ENCODE assay signal across 8 mouse cellular contexts in the genomic region with DNA sequence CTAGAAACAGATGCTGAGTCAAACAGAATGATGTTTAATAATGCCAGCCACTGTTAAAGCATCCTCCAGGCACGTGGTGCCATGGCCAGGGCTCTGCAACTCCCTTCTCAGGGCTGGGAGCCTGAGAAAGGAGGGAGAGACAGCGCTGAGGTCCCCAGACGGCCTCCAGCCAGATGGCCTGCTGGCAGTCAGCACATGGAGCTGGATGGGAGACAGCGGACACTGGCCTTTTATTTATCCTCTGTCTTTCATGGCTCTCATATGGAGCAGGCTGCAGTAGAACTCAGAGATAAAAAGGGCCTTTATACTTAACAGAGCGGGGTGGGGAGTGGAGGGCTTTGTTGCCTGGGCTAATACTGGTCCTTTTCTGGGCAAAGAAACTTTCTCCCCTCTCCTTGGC. TPM values are rescaled to one million over a fixed set of nuclear protein-coding genes. Genes with fewer than 3 reads are reported as not detected.
DNase-seq lines count a peak whose midpoint lies in the region; ATAC-seq and TF ChIP-seq lines count a peak whose summit lies in the region.

No protein-coding gene starts in this region.

- no peak for DNase-seq in intestine, embryonic 14.5 days (ENCODE audit: low spot score)
- peak; percentile 18 for DNase-seq in cerebellum, adult 11 months
- DNase-seq in gastrocnemius, adult 18-20 months (ENCODE audit: low spot score) = peak; percentile 71
- DNase-seq in lung, postnatal 36 days = peak; percentile 48
- no peak for DNase-seq in thymus, postnatal 0 days (ENCODE audit: low spot score)
- DNase-seq in urinary bladder, adult 2 months (ENCODE audit: low spot score) = no peak

- ATAC-seq in intestine, embryonic 14.5 days (replicated peaks; ENCODE audit: low FRiP score, low TSS enrichment, low read depth) = peak; percentile 68
- no peak for ATAC-seq in intestine, postnatal 0 days
- peak; percentile 86 for ATAC-seq in hindbrain, embryonic 15.5 days (ENCODE audit: low FRiP score, low read depth)

- peak overlapping the region; percentile 54 for H3K27ac ChIP-seq in intestine, embryonic 14.5 days (ENCODE audit: low read depth)
- no peak overlapping the region for H3K27ac ChIP-seq in intestine, postnatal 0 days (ENCODE audit: low read depth, low read length)
- peak overlapping the region; percentile 30; the same call in 1 of the 2 replicates for H3K27ac ChIP-seq in hindbrain, embryonic 15.5 days (replicated peaks)

- H3K9ac ChIP-seq in intestine, embryonic 14.5 days (ENCODE audit: low read length) = no peak overlapping the region
- no peak overlapping the region for H3K9ac ChIP-seq in intestine, postnatal 0 days (ENCODE audit: low read depth, low read length)
- no peak overlapping the region for H3K9ac ChIP-seq in hindbrain, embryonic 15.5 days

- H3K4me3 ChIP-seq in intestine, embryonic 14.5 days (ENCODE audit: low read depth, low read length) = no peak overlapping the region
- H3K4me3 ChIP-seq in intestine, postnatal 0 days (ENCODE audit: low read depth, low read length) = no peak overlapping the region
- H3K4me3 ChIP-seq in hindbrain, embryonic 15.5 days = no peak overlapping the region

- TF ChIP-seq CTCF in intestine, postnatal 0 days (IDR thresholded peaks at IDR 0.05; ENCODE audit: low read depth) = no peak

- H3K4me1 ChIP-seq in intestine, embryonic 14.5 days (replicated peaks; ENCODE audit: control insufficient read depth, insufficient read depth, low read length) = peaks cover 4% of the 10 kb centered on the region
- H3K4me1 ChIP-seq in intestine, postnatal 0 days (replicated peaks; ENCODE audit: control insufficient read depth, insufficient read depth, low read length) = no peaks in the 10 kb centered on the region
- H3K4me1 ChIP-seq in hindbrain, embryonic 15.5 days (replicated peaks) = 0 out of 2 replicates have a peak, but pooled peaks cover 3% of the 10 kb centered on the region

- H3K4me2 ChIP-seq in intestine, embryonic 14.5 days (ENCODE audit: low read length) = no peak overlapping the region
- H3K4me2 ChIP-seq in intestine, postnatal 0 days (replicated peaks; ENCODE audit: low read depth) = no peak overlapping the region
- H3K4me2 ChIP-seq in hindbrain, embryonic 15.5 days = no peak overlapping the region

- no peaks in the 10 kb centered on the region for H3K27me3 ChIP-seq in intestine, embryonic 14.5 days (replicated peaks; ENCODE audit: control insufficient read depth, insufficient read depth, low read length)
- H3K27me3 ChIP-seq in intestine, postnatal 0 days (replicated peaks; ENCODE audit: control insufficient read depth, insufficient read depth, low read length) = no peaks in the 10 kb centered on the region
- H3K27me3 ChIP-seq in hindbrain, embryonic 15.5 days = no peaks in the 10 kb centered on the region

- no peaks in the 10 kb centered on the region for H3K9me3 ChIP-seq in intestine, embryonic 14.5 days (ENCODE audit: control insufficient read depth, low read length)
- no peaks in the 10 kb centered on the region for H3K9me3 ChIP-seq in intestine, postnatal 0 days (ENCODE audit: control insufficient read depth)
- no peaks in the 10 kb centered on the region for H3K9me3 ChIP-seq in hindbrain, embryonic 15.5 days

- H3K36me3 ChIP-seq in intestine, embryonic 14.5 days (ENCODE audit: control insufficient read depth, insufficient read depth, low read length) = peaks cover 26% of the 10 kb centered on the region
- H3K36me3 ChIP-seq in intestine, postnatal 0 days (ENCODE audit: control insufficient read depth, insufficient read depth) = peaks cover 17% of the 10 kb centered on the region
- no peaks in the 10 kb centered on the region for H3K36me3 ChIP-seq in hindbrain, embryonic 15.5 days

- 41% methylated on average over 5 of the region's 5 CpGs for WGBS in intestine, embryonic 14.5 days
- 63% methylated on average over 5 of the region's 5 CpGs for whole genome bisulfite sequencing in intestine, postnatal 0 days
- 21% methylated on average over 5 of the region's 5 CpGs for WGBS in hindbrain, embryonic 15.5 days

RNA-seq across cellular contexts. Expression of gene Nid1, which starts 43.7 kb away (rescaled TPM):
- 70.7 and 80.6 TPM in 2 replicates for polyA plus RNA-seq in intestine, embryonic 14.5 days (2014; fragmentation: Nextera tagmentation; extraction: Ambion mirVana)
- 34.8 and 36.0 TPM in 2 replicates for polyA plus RNA-seq in intestine, postnatal 0 days (2015; fragmentation: Nextera tagmentation; extraction: Ambion mirVana)
- 10 to 100 TPM; 30.1 to 33.5 TPM for total RNA-seq in gastrocnemius, adult 18-20 months (2021)
- 58.4 and 80.2 TPM in 2 replicates for polyA plus RNA-seq in hindbrain, embryonic 15.5 days (2015; fragmentation: Nextera tagmentation; extraction: Ambion mirVana)
- polyA plus RNA-seq in thymus, postnatal 0 days (2015; fragmentation: Nextera tagmentation; extraction: Ambion mirVana) = 9.7 and 12.6 TPM in 2 replicates
- polyA plus RNA-seq in urinary bladder, adult 2 months (2012; rRNA removed) = 111 and 143 TPM in 2 replicates

Comparison
In these comparisons a context has a peak if more than half of its experiments do, and no peak if none do; other contexts are left out.
1. DNase-seq: peak in cerebellum, adult 11 months (single experiment), gastrocnemius, adult 18-20 months (single experiment) and lung, postnatal 36 days (single experiment); none in intestine, embryonic 14.5 days (single experiment), thymus, postnatal 0 days (single experiment) and urinary bladder, adult 2 months (single experiment).